Mouse (Mus musculus) inflammation-experienced regulatory T-cells (primary cell): Measurements from ENCODE around the gene Actrt2. TPM values are rescaled to one million over a fixed set of nuclear protein-coding genes. Genes with fewer than 3 reads are reported as not detected.

Source experiments
- polyA plus RNA-seq, 2 experiments: library from polyadenylated mRNA; unstranded; fragments of 100-300 nt; shearing (Covaris generic); gene quantifications; one replicate each; pipeline ENCODE4 v1.2.1; 2017

Gene Actrt2
- not detected for polyA plus RNA-seq

DNA sequence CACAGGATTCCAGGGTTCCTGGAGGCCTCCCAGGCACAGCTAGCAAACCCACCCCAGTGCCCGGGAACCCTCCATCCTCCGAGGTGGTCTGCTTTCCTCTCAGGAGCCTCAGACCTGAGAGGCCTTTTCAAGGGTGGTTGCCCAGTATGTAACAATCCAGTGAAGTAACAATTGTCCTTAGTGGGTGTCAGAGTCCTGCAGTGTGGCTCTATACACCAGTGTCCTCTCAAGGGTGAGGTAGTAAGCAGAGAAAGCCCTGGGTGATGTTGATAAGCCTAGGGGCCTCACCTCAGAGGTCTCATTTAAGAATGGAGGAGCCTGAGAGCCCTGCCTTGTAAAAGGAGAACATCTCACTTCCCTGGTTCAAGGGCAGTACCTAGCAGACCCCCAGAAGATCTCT is at the start of gene Actrt2:
Gene Actrt2 (minus strand): TSS at position 101 of the 400 bp plus-strand sequence.

DNA sequence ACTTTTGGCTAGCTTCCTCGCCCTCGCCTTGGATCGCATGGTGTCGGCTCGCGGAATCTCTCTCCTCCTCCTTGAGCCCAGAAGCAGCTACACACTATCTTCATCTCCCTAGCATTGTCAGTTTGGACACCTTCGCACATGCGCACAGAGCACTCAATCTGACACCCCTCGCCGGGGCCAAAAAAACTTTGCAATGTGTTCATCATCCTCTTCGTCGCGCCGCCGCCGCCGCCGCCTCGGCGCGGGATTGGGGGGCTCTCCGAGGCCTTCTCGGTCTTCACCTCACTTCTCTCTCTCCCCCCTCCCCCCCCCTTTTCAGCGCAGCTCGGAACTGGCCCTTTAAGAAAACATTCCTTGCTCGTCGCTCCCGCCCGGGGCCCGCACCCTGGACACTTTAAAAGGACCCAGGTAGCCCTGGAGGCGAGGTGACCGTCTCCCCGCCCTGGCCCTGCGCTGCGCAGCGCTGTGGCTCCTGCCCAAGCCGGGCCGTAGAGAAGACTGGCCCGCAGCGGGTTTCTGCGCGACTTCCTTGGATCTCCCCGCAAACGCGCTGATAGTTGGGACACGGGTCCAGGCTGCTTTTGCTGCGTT is 30.9 kb downstream of the Actrt2 start, which contains the start of gene Prdm16:
Gene Prdm16 (minus strand): TSS at position 153 of the 591 bp plus-strand sequence.

Other genes starting within 250 kb of the Actrt2 start
- 10 to 100 TPM in 1 of 2 experiments, 1 to 10 TPM in 1; 3.4 to 10.6 TPM for gene Prdm16, start 31.0 kb downstream of the Actrt2 start, polyA plus RNA-seq
- gene Ttc34, start 169.6 kb upstream of the Actrt2 start, polyA plus RNA-seq: 1 to 10 TPM in 1 of 2 experiments, under 1 TPM in 1; 0.84 to 4.7 TPM
- gene Mmel1, start 201.7 kb upstream of the Actrt2 start, polyA plus RNA-seq: under 1 TPM; 0.06 to 0.12 TPM
- gene Fam213b, start 231.3 kb upstream of the Actrt2 start, polyA plus RNA-seq: 1 to 10 TPM; 3.5 to 7.4 TPM